In the genomic region with DNA sequence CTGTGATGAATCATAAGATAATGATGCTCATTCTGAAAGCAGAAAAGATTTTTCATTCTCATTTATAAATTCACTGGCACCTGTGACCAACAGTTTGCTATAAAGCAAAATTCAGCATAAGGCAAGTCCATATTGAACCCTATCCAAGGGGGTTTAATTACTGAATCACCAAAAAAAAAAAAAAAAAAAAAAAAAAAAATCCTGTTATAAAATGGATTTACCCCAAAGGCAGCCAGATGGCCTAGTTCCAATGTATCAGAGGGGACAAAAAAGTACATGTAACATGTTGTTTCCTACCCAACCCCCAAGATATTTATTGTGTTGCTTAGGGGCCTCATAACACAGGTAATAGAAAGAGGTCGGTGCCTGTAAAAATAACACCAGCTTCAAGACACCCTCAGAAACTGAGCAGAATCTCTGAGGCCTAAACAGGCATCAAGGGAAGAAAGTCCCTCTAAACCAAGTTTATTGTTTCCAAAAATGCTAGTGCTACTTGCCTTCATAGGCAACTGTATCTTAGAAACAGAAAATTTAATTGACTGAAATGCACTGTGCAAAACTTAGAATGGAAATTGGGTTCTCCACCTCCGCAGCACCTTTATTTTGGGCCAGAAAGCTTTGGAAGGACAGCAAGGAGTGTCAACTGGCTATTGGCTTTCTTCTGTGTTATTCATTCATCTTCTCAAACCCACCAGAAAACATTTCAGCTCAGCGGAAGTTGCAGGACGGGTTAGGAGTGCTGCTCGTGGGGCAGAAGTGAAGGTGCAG, we compare ENCODE assay signal across 15 mouse cellular contexts.
"Had no signal": no experiment of that assay in that cellular context is flagged by ENCODE, and none has a peak within 500 bp of the region (broad histone marks: within the 10 kb centered on the region; RNA-seq: fewer than 3 reads in every experiment).

No protein-coding gene starts in this region.

- H3K36me3 ChIP-seq: kidney, embryonic 15.5 days; limb, embryonic 10.5 days; liver, embryonic 12.5 days; midbrain, embryonic 10.5 days; neural tube, embryonic 15.5 days; stomach, embryonic 15.5 days had no signal

- H3K9me3 ChIP-seq: kidney, embryonic 15.5 days; limb, embryonic 10.5 days; liver, embryonic 12.5 days; midbrain, embryonic 10.5 days; neural tube, embryonic 15.5 days; stomach, embryonic 15.5 days had no signal

- ATAC-seq: liver, embryonic 12.5 days had no signal

- H3K27me3 ChIP-seq: kidney, embryonic 15.5 days; liver, embryonic 12.5 days; neural tube, embryonic 15.5 days; stomach, embryonic 15.5 days had no signal

- H3K27ac ChIP-seq: kidney, embryonic 15.5 days; left cerebral cortex, adult 2 months; limb, embryonic 10.5 days; liver, embryonic 12.5 days; midbrain, embryonic 10.5 days; neural tube, embryonic 15.5 days; stomach, embryonic 15.5 days had no signal

- H3K4me3 ChIP-seq: kidney, embryonic 15.5 days; left cerebral cortex, adult 2 months; limb, embryonic 10.5 days; liver, embryonic 12.5 days; midbrain, embryonic 10.5 days; myocyte; neural tube, embryonic 15.5 days; stomach, embryonic 15.5 days had no signal

- DNase-seq: kidney, adult 2 months; kidney, postnatal 14 days; lung, embryonic 14.5 days; lung, postnatal 10 days; lung, postnatal 4 days; midbrain, embryonic 14.5 days; thymus, postnatal 36 days had no signal

- H3K4me2 ChIP-seq: kidney, embryonic 15.5 days; liver, embryonic 12.5 days; lung, embryonic 14.5 days; neural tube, embryonic 15.5 days; stomach, embryonic 15.5 days had no signal

- H3K9ac ChIP-seq: kidney, embryonic 15.5 days; liver, embryonic 12.5 days; lung, embryonic 14.5 days; neural tube, embryonic 15.5 days; stomach, embryonic 15.5 days had no signal

- H3K4me1 ChIP-seq: kidney, embryonic 15.5 days; limb, embryonic 10.5 days; liver, embryonic 12.5 days; midbrain, embryonic 10.5 days; neural tube, embryonic 15.5 days; stomach, embryonic 15.5 days had no signal
